Mouse (Mus musculus) kidney, adult 2 months (tissue): ENCODE data around the gene Pgm5.

Experiments used
- CTCF ChIP-seq: fragments of 200-500 bp; conservative IDR thresholded peaks from 2 replicates; pipeline ENCODE4 v1.5.1; 2011; ENCODE audit warnings: low read depth, mild to moderate bottlenecking, control low read depth, low read length, moderate library complexity, mixed read lengths; ENCODE audit not compliant: insufficient read depth, insufficient read length
- POLR2A ChIP-seq: fragments of 200-500 bp; IDR thresholded peaks from one replicate; pipeline ENCODE4 v1.6.1; 2011; ENCODE audit warnings: low read depth, low read length, control low read depth

DNA sequence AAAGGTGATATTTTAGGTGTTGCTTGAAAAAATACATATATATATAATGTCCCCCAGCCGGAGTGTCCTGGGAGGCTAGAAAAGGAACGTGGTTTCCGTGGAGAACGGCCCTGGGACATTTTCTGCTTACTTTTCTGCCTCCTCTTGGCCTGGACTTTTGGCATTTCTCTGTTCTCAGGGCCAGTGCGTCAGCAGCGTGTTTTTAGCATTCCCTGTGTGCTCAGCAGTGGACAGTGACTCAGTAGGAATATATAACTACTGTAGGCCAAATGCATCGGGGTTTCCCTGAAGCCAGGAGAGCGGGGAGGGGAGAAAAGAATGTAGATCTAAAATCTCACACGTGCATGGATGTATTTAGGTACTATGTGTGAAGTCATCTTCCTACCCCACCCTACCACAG, 3.8 kb upstream of the Pgm5 start:
- TF ChIP-seq POLR2A (no peak), CTCF (no peak)
